Mouse (Mus musculus) T-cell, adult 2 months (primary cell): ENCODE data around the gene Crlf1.
"Not testable (repeated sequence)": the region's sequence is repeated elsewhere in the genome, so short reads cannot be mapped to it uniquely, and the experiment has no call there.

ENCODE experiments used
- DNase-seq: peaks from one replicate; pipeline ENCODE4 v3.0.0; 2022; ENCODE audit warnings: low spot score

The Crlf1 gene

GRCm38 (mm10) chr8:70500386-70501301 is 7.7 kb downstream of the Crlf1 start:
- DNase-seq, result peak; percentile 44

GRCm38 (mm10) chr8:70501820-70502529 is 9.0 kb downstream of the Crlf1 start:
- DNase-seq, result no peak

- no peak for DNase-seq
Observed at GRCm38 (mm10) chr8:70502540-70502939, 9.6 kb downstream of the Crlf1 start.

- DNase-seq, result peak; percentile 49
Observed at GRCm38 (mm10) chr8:70503062-70503750, 10.2 kb downstream of the Crlf1 start.

GRCm38 (mm10) chr8:70504291-70504716 is 11.3 kb downstream of the Crlf1 start:
- DNase-seq, result no peak

- DNase-seq, result peak; percentile 77
Observed at GRCm38 (mm10) chr8:70504851-70505250, 11.9 kb downstream of the Crlf1 start.

- DNase-seq, result no peak
Observed at GRCm38 (mm10) chr8:70505698-70506327, 12.9 kb downstream of the Crlf1 start.

GRCm38 (mm10) chr8:70506328-70507026 is 13.5 kb downstream of the Crlf1 start, which contains the start of gene Rex1bd:
Gene Rex1bd, minus strand, starts transcription at chr8:70506752.
- peak; percentile 91 for DNase-seq

GRCm38 (mm10) chr8:70507027-70507393 is 14.1 kb downstream of the Crlf1 start:
- DNase-seq, result no peak

- DNase-seq, result no peak
Observed at GRCm38 (mm10) chr8:70509281-70509952, 16.5 kb downstream of the Crlf1 start.

- DNase-seq, result peak; percentile 98
Observed at GRCm38 (mm10) chr8:70510228-70510915, 17.4 kb downstream of the Crlf1 start, which contains the start of gene Uba52. Gene Uba52, minus strand, starts transcription at chr8:70510801.

- DNase-seq, result not testable (repeated sequence)
Observed at GRCm38 (mm10) chr8:70511174-70511573, 18.2 kb downstream of the Crlf1 start.

GRCm38 (mm10) chr8:70511770-70512169 is 18.8 kb downstream of the Crlf1 start:
- no peak for DNase-seq

GRCm38 (mm10) chr8:70512253-70512903 is 19.4 kb downstream of the Crlf1 start:
- DNase-seq, result peak; percentile 26

- no peak for DNase-seq
Observed at GRCm38 (mm10) chr8:70513441-70513840, 20.5 kb downstream of the Crlf1 start.

GRCm38 (mm10) chr8:70517940-70518643 is 25.1 kb downstream of the Crlf1 start:
- DNase-seq, result no peak

- no peak for DNase-seq
Observed at GRCm38 (mm10) chr8:70519043-70519442, 26.1 kb downstream of the Crlf1 start.

GRCm38 (mm10) chr8:70519606-70520005 is 26.6 kb downstream of the Crlf1 start:
- no peak for DNase-seq
